Mouse (Mus musculus): ENCODE results near the gene Tln2. TPM values are rescaled to one million over a fixed set of nuclear protein-coding genes. Genes with fewer than 3 reads are reported as not detected.
A peak's percentile ranks its signal among the peaks of the same experiment; 100 is the strongest.

The Tln2 gene
- total RNA-seq, 4 experiments from 2014 or later: 71.6 to 87.1 (median 76.7) TPM

- DNase-seq (ENCODE audit: low spot score): no peak
These were observed 348.3 kb downstream of the Tln2 start for GRCm38 (mm10) chr9:67211220-67211619.

DNA sequence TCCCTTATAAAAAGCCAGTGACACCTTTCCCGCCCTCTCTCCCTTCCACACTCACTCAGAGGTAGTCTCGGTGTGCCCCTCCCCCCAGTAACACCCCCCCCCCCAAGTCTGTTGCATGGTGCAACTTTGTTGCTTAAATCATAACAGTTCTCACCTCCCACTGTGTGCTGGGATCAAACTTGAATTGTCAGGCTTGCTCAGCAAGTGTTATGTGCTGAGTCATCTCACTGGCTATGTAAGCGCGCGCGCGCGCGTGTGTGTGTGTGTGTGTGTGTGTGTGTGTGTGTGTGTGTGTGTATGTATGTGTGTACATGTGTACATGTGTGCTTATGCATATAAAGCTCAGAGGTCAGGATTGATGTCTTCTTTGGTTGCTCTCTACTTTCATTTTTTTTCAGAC is 350.1 kb downstream of the Tln2 start:
- no peak for DNase-seq (ENCODE audit: low spot score)

DNA sequence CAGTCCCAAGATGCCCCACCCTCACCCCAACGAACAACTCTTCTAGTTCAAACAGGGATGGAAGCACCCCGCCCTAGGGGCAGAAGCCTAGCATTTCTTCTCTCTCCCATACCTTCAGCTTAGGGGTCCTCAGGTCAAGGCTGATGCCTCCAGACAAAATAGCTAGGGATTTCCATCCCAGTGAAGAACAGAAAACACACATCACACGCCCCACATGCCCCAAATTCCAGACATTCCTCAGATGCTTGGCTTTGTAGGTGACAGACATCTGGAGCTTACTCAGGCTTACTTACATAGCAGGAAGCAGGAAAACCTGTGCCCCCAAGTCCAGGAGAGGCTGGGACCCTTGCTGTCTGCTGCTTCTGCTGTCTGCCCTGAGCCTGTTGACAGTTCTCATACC is 351.1 kb downstream of the Tln2 start:
- DNase-seq (ENCODE audit: low spot score): no peak

GRCm38 (mm10) chr9:67205175-67205574 is 354.3 kb downstream of the Tln2 start:
- no peak for DNase-seq (ENCODE audit: low spot score)

GRCm38 (mm10) chr9:67196609-67197008 is 362.9 kb downstream of the Tln2 start:
- no peak for DNase-seq (ENCODE audit: low spot score)

GRCm38 (mm10) chr9:67195306-67195705 is 364.2 kb downstream of the Tln2 start:
- DNase-seq (ENCODE audit: low spot score): no peak

GRCm38 (mm10) chr9:67191488-67192331 is 367.8 kb downstream of the Tln2 start:
- peak; percentile 38 for DNase-seq (ENCODE audit: low spot score)

- no peak for DNase-seq (ENCODE audit: low spot score)
These were observed 371.8 kb downstream of the Tln2 start for GRCm38 (mm10) chr9:67187686-67188085.

GRCm38 (mm10) chr9:67187182-67187581 is 372.3 kb downstream of the Tln2 start:
- no peak for DNase-seq (ENCODE audit: low spot score)

GRCm38 (mm10) chr9:67184556-67184955 is 374.9 kb downstream of the Tln2 start:
- no peak for DNase-seq (ENCODE audit: low spot score)

- no peak for DNase-seq (ENCODE audit: low spot score)
These were observed 376.0 kb downstream of the Tln2 start for GRCm38 (mm10) chr9:67183520-67183919.

DNA sequence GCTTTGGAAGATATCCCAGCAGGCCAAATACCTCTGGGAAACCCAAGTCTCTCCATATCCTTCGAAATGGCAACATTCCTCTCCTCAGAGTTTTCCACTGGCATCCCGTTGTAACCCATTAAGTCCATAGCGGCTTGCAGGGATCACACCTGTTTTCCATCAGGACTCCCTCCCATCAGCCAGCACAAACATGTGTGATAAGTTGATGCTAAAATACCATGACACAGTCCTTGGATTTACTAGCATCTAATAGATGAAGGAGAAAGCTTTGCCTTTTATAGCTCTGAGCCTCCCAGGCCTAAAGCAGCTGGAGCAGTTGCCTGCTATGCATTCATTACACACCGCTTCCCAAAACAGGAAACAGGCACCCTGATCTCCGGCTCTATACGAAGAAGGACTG is 377.5 kb downstream of the Tln2 start:
- no peak for DNase-seq (ENCODE audit: low spot score)

- no peak for DNase-seq (ENCODE audit: low spot score)
These were observed 380.8 kb downstream of the Tln2 start for GRCm38 (mm10) chr9:67178709-67179108.

DNA sequence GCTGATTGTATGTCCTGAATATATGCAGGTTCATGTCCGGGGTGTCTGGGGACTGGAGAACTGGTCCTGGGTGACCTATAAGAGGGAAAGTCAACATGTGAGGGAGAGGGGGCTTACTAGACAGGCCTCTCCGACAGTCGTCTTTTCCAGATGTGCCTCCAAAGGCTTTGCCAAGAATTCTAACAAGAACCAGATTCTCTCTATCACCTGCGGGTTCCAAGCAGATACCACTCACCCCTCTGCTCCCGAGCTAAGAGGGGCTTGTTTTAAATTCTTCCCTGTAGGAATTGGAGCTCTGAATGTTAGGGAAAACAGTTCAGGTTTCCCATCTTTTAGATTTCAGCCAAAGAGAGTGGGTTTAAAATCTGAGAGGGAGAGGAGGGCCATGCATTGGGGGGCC is 381.3 kb downstream of the Tln2 start:
- no peak for DNase-seq (ENCODE audit: low spot score)

GRCm38 (mm10) chr9:67176073-67176472 is 383.4 kb downstream of the Tln2 start:
- DNase-seq (ENCODE audit: low spot score): no peak

DNA sequence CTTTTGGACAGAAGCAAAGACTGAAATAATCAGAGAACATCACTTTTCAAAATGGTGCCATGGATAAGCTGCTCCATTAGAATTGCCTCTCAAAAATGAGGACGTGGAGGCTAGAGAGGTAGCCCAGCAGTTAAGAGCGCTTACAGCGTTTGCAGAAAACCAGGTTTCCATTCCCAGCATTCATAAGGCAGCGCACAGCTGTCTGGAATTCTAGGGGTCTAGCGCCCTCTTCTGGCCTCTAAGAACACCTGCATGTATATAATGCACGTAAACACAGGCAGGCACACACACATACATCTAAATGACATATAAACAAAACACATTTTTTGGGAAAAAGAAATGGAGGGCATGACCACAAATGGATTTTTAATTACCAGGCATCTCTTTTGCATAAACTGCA is 385.7 kb downstream of the Tln2 start:
- no peak for DNase-seq (ENCODE audit: low spot score)

DNA sequence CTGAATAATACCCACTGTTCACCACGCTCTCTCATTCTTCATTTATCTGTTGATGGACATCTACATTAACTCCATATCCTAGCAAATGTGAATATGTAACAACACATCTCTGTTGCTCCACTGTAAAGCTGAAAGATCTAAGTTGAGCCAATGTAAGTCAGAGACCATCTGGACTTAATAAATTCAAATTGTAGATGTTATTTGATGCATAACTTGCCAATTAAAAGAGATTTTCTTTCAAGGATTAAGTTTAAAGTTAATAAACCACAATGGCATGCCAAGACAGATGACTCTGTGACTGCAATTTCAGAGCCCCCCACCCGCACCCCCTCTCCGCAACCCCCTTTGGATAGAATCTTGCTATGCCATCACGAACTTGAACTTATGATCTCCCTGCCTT is 386.3 kb downstream of the Tln2 start:
- DNase-seq (ENCODE audit: low spot score): no peak

DNA sequence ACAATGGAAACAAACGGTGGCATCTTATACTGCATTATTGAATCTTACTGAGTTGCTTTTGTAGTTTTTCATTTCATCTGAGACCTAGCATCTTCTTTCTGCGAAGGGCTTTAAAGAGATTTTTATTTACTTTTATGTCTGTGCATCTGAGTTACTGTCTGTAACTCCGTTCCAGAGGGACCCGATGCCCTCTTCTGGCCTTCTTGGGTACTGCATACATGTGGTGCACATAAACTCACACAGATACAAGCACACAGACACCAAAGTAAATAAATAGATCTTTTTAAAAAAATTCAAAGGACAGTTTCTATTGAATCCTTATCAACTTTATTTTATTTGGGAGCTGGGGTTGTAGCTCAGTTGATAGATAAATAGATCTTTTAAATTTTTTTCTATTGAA is 388.1 kb downstream of the Tln2 start:
- DNase-seq (ENCODE audit: low spot score): no peak

DNA sequence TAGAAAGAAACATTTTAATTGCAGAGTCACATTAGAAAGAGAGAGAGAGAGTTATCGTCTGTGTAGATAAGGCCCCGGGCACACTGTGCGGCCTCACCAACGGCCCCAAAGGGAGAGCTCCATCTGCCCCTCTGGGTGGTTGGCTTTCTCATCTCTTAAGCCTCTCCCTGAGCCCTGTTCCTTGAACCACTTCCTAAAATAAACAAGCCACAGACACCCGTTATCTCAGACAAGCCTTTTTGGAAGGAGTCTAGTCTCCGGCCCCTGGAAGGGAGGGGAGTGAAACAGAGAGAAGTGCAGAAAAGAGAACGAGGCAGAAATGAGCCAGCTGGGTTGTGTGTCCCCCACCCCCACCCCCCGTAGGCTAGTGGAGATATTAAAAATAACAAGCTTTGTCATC is 388.7 kb downstream of the Tln2 start:
- DNase-seq (ENCODE audit: low spot score): no peak

GRCm38 (mm10) chr9:67170047-67170446 is 389.5 kb downstream of the Tln2 start:
- DNase-seq (ENCODE audit: low spot score): no peak

All from heart, adult 8-10 months (tissue).